Mouse (Mus musculus) neural tube, embryonic 11.5 days (tissue): ENCODE measurements around the gene Rimklb. TPM values are rescaled to one million over a fixed set of nuclear protein-coding genes. Genes with fewer than 3 reads are reported as not detected.
A peak's percentile ranks its signal among the peaks of the same experiment; 100 is the strongest.
"Not testable (repeated sequence)": the region's sequence is repeated elsewhere in the genome, so short reads cannot be mapped to it uniquely, and the experiment has no call there.

Experiments
- ATAC-seq: fragments of 200-750 bp; cut with Nextera tagmentation; 2 replicates; pipeline ENCODE4 v1.8.0; 2017; ENCODE audit warnings: moderate number of reproducible peaks, mild to moderate bottlenecking, moderate TSS enrichment, moderate library complexity; ENCODE audit not compliant: insufficient read depth, low FRiP score, low TSS enrichment
- DNase-seq: peaks from one replicate; pipeline ENCODE4 v3.0.0-alpha.2; 2015; ENCODE audit warnings: low spot score
- H3K27ac ChIP-seq: fragments of 300-500 bp; sonication (generic); 2 replicates; pipeline ENCODE4 v1.5.1; 2014; ENCODE audit warnings: low read depth, mild to moderate bottlenecking, low read length
- H3K27me3 ChIP-seq: fragments of 300-500 bp; sonication (generic); 2 replicates; pipeline ENCODE4 v1.6.1; 2014; ENCODE audit warnings: mild to moderate bottlenecking, low read length, mixed read lengths; ENCODE audit not compliant: control insufficient read depth, insufficient read depth
- H3K36me3 ChIP-seq: fragments of 300-500 bp; sonication (generic); 2 replicates; pipeline ENCODE4 v1.6.1; 2014; ENCODE audit warnings: mild to moderate bottlenecking, low read length, moderate library complexity, mixed read lengths; ENCODE audit not compliant: control insufficient read depth, insufficient read depth
- H3K4me1 ChIP-seq: fragments of 300-500 bp; sonication (generic); 2 replicates; pipeline ENCODE4 v1.6.1; 2014; ENCODE audit warnings: low read length, mixed read lengths; ENCODE audit not compliant: control insufficient read depth, insufficient read depth
- H3K4me2 ChIP-seq: fragments of 300-500 bp; sonication (generic); 2 replicates; pipeline ENCODE4 v1.6.1; 2014; ENCODE audit warnings: low read depth, mild to moderate bottlenecking, moderate library complexity
- H3K4me3 ChIP-seq: fragments of 300-500 bp; sonication (generic); 2 replicates; pipeline ENCODE4 v1.5.1; 2014; ENCODE audit warnings: low read depth, low read length
- H3K9ac ChIP-seq: fragments of 300-500 bp; sonication (generic); 2 replicates; pipeline ENCODE4 v1.6.1; 2014; ENCODE audit warnings: mild to moderate bottlenecking, low read length
- H3K9me3 ChIP-seq: fragments of 300-500 bp; sonication (generic); 2 replicates; pipeline ENCODE4 v1.6.1; 2016; ENCODE audit warnings: low read length; ENCODE audit not compliant: control insufficient read depth
- WGBS: fragments of 180-500 bp; shearing (Covaris S2); extraction: QIAGEN DNeasy Blood & Tissue Kit; methylation state at CpG from one replicate; pipeline ENCODE4 v1.1.7; 2014; 5-methylcytosine and 5-hydroxymethylcytosine counted together
- polyA plus RNA-seq: library from polyadenylated mRNA; unstranded; fragments of >200 nt; fragmentation: Nextera tagmentation; extraction: Ambion mirVana; gene quantifications from 2 replicates; pipeline ENCODE4 v1.2.1, GENCODE M21; 2014

Gene Rimklb
- polyA plus RNA-seq, 1 experiment from 2014 or later: 68.3 TPM

DNA sequence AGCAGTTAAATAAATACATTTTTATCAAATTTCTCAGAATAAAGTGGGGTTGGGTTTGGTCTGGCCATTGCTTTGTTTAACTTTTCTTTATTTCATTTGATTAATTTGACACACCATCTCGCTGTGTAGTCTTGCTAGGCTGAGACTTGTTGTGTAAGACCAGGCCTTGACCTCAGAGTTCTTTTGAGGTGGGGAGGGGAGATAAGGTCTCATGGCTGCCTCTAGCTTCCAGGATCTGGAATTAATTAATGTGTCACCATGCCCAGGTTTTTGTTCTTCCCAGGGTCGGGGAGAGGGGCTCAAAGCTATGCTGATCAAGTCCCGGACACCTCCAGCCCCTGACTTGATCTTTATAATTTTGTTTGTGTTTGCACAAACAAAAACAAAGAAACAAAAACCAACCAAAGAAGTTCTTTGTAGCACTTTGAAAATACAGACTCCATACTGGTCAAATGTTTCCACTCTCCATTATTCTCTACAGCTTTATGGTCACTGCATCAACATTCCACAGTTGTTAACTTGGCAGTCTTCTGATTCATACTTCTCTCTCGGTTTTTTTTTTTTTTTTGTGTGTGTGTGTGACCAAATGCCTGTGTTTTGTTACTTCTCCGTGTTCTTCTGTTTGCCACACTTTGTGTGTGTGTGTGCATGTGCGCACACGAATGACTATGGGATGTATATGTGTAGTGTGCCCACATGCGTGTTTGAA, 33.1 kb upstream of the Rimklb start:
- 71% methylated on average over 8 of the region's 8 CpGs for WGBS

DNA sequence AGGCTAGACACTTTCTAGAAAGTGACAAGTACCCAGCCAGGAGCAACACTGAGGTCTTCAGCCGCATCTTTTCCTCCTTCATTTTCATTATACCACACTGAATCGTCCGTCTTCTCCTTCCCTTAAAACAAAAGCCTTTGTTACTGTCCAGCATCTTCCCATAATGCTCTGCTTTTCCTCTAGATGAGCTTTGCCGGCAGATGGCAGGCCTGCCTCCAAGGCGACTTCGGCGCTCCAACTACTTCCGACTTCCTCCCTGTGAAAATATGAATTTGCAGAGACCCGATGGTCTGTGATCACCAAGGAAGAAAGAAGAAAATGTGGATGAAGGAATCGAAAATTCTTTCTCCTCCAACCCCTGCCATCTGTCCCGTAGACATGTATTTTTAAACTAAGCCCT, 29.6 kb upstream of the Rimklb start:
- no peaks in the 10 kb centered on the region for H3K27me3 ChIP-seq
- H3K9ac ChIP-seq: no peak overlapping the region
- no peaks in the 10 kb centered on the region for H3K36me3 ChIP-seq
- no peak for ATAC-seq
- no peak overlapping the region for H3K4me3 ChIP-seq
- WGBS: 77% methylated on average over 11 of the region's 11 CpGs
- DNase-seq: no peak
- no peaks in the 10 kb centered on the region for H3K4me1 ChIP-seq
- H3K4me2 ChIP-seq: no peak overlapping the region
- H3K27ac ChIP-seq: no peak overlapping the region
- no peaks in the 10 kb centered on the region for H3K9me3 ChIP-seq

More for the DNA sequence above, 33.1 kb upstream of the Rimklb start:
- Histone ChIP-seq H3K4me2 (no peak overlapping the region), H3K9me3 (no peaks in the 10 kb centered on the region), H3K27me3 (no peaks in the 10 kb centered on the region), H3K4me1 (no peaks in the 10 kb centered on the region), H3K27ac (no peak overlapping the region), H3K36me3 (no peaks in the 10 kb centered on the region), H3K4me3 (no peak overlapping the region), H3K9ac (no peak overlapping the region)
- ATAC-seq (no peak), DNase-seq (no peak)

DNA sequence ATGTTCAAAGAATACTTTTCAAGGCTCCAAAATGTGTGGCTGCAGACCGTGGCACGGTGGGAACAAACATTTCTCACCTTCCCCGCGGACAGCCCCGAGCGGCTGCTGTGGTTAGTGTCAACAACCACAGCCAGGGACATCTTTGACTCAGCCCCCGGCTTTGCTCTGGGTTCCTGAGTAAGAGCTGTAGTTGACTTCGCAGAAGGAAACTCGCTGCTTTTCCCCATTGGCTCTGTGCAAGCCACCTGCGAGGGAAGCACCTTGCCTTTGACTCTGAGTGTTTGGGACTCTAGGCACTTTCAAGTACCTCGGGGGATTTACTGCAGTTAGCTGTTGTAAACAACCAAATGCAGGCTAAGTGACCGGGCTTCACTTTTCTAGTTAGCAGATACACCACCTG, 29.0 kb upstream of the Rimklb start:
- H3K4me3 ChIP-seq: no peak overlapping the region
- ATAC-seq (no peak), DNase-seq (no peak)
- no peaks in the 10 kb centered on the region for H3K36me3 ChIP-seq
- no peaks in the 10 kb centered on the region for H3K9me3 ChIP-seq
- no peak overlapping the region for H3K27ac ChIP-seq
- H3K4me2 ChIP-seq: no peak overlapping the region
- no peaks in the 10 kb centered on the region for H3K27me3 ChIP-seq
- no peak overlapping the region for H3K9ac ChIP-seq
- 50% methylated on average over 12 of the region's 12 CpGs for WGBS
- H3K4me1 ChIP-seq: no peaks in the 10 kb centered on the region

GRCm38 (mm10) chr6:122523289-122523688, 24.7 kb upstream of the Rimklb start:
- H3K4me1 ChIP-seq: no peaks in the 10 kb centered on the region
- no peak overlapping the region for H3K9ac ChIP-seq
- no peak overlapping the region for H3K27ac ChIP-seq
- no peak for DNase-seq
- WGBS: 90% methylated on average over 8 of the region's 8 CpGs
- no peaks in the 10 kb centered on the region for H3K36me3 ChIP-seq
- no peaks in the 10 kb centered on the region for H3K9me3 ChIP-seq
- ATAC-seq: no peak
- no peaks in the 10 kb centered on the region for H3K27me3 ChIP-seq
- no peak overlapping the region for H3K4me3 ChIP-seq
- H3K4me2 ChIP-seq: no peak overlapping the region

- Histone ChIP-seq H3K36me3 (no peaks in the 10 kb centered on the region), H3K4me1 (no peaks in the 10 kb centered on the region), H3K4me2 (no peak overlapping the region), H3K27ac (no peak overlapping the region), H3K9ac (no peak overlapping the region; the same call in 1 of the 2 replicates), H3K9me3 (no peaks in the 10 kb centered on the region), H3K4me3 (no peak overlapping the region), H3K27me3 (no peaks in the 10 kb centered on the region)
- 76% methylated on average over 9 of the region's 9 CpGs for WGBS
- DNase-seq (peak; percentile 13), ATAC-seq (peak; percentile 72; the same call in 1 of the 2 replicates)
Measured at GRCm38 (mm10) chr6:122522595-122522994, 24.0 kb upstream of the Rimklb start.

GRCm38 (mm10) chr6:122519384-122519783, 20.8 kb upstream of the Rimklb start:
- H3K9me3 ChIP-seq: no peaks in the 10 kb centered on the region
- H3K9ac ChIP-seq: no peak overlapping the region
- H3K4me1 ChIP-seq: no peaks in the 10 kb centered on the region
- ATAC-seq (no peak), DNase-seq (no peak)
- H3K27me3 ChIP-seq: no peaks in the 10 kb centered on the region
- no peak overlapping the region for H3K4me2 ChIP-seq
- no peaks in the 10 kb centered on the region for H3K36me3 ChIP-seq
- no peak overlapping the region for H3K27ac ChIP-seq
- WGBS: 62% methylated on average over 2 of the region's 2 CpGs
- no peak overlapping the region for H3K4me3 ChIP-seq

GRCm38 (mm10) chr6:122517668-122518067, 19.1 kb upstream of the Rimklb start:
- no peaks in the 10 kb centered on the region for H3K27me3 ChIP-seq
- WGBS: 74% methylated on average over 1 of the region's 1 CpGs
- H3K27ac ChIP-seq: no peak overlapping the region
- ATAC-seq (no peak), DNase-seq (no peak)
- H3K9me3 ChIP-seq: no peaks in the 10 kb centered on the region
- H3K36me3 ChIP-seq: no peaks in the 10 kb centered on the region
- H3K4me2 ChIP-seq: no peak overlapping the region
- H3K4me1 ChIP-seq: no peaks in the 10 kb centered on the region
- no peak overlapping the region for H3K9ac ChIP-seq
- H3K4me3 ChIP-seq: no peak overlapping the region

DNA sequence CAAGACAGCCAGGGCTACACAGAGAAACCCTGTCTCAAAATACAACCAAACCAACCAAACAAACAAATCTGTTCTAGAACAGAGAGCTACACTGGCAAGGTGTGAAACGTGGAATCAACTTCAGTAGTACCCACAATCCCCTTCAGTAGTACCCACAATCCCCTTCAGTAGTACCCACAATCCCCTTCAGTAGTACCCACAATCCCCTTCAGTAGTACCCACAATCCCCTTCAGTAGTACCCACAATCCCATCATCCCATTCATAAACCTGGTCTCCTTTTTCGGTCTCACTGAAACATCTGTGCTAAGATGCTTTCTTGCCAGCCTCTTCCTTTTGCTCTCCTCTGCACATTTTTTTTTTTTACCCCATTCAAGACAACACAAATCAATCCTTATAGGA, 17.2 kb upstream of the Rimklb start:
- not testable (repeated sequence) for H3K36me3 ChIP-seq, DNase-seq, H3K4me1 ChIP-seq, H3K9ac ChIP-seq, H3K9me3 ChIP-seq, H3K27ac ChIP-seq, H3K4me2 ChIP-seq, ATAC-seq, H3K4me3 ChIP-seq, H3K27me3 ChIP-seq
- 95% methylated on average over 2 of the region's 2 CpGs for whole genome bisulfite sequencing

DNA sequence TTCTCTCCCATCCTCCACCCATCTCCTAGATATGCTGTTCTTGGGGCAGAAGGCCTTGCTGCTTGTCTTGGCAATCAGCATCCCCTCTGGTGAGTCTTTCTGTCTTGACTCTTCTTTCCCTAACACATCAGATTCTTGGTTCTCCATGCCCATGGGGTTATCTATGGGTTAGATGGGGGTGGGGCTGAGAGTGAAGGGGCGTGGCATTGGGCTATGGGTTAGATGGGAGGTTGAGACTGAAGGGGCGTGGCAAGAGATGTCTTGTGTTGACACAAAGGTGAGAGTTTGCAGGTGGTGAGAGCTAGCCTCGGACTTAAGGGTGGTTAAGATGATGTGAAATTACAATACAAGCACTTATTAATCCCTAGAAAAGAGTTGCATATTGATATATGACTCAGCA, 15.8 kb upstream of the Rimklb start:
- H3K4me1 ChIP-seq: no peaks in the 10 kb centered on the region
- no peak for ATAC-seq
- no peaks in the 10 kb centered on the region for H3K9me3 ChIP-seq
- H3K4me2 ChIP-seq: no peak overlapping the region
- no peak for DNase-seq
- no peak overlapping the region for H3K27ac ChIP-seq
- no peaks in the 10 kb centered on the region for H3K36me3 ChIP-seq
- H3K9ac ChIP-seq: no peak overlapping the region
- H3K4me3 ChIP-seq: no peak overlapping the region
- 88% methylated on average over 3 of the region's 3 CpGs for WGBS
- H3K27me3 ChIP-seq: no peaks in the 10 kb centered on the region
